Mouse (Mus musculus) midbrain, embryonic 16.5 days (tissue): ENCODE results near the gene Adam30. TPM values are rescaled to one million over a fixed set of nuclear protein-coding genes. Genes with fewer than 3 reads are reported as not detected.
"Not testable (repeated sequence)": the region's sequence is repeated elsewhere in the genome, so short reads cannot be mapped to it uniquely, and the experiment has no call there.

Source experiments
- ATAC-seq: fragments of 200-750 bp; cut with Nextera tagmentation; 2 replicates; pipeline ENCODE4 v1.8.0; 2017; ENCODE audit warnings: moderate TSS enrichment
- H3K27ac ChIP-seq: fragments of 300-500 bp; sonication (generic); 2 replicates; pipeline ENCODE4 v1.5.1; 2014; ENCODE audit warnings: mild to moderate bottlenecking, low read length, mixed read lengths
- H3K27me3 ChIP-seq: fragments of 300-500 bp; sonication (generic); 2 replicates; pipeline ENCODE4 v1.6.1; 2014; ENCODE audit warnings: low read depth, low read length, mixed read lengths; ENCODE audit not compliant: control insufficient read depth, insufficient read depth
- H3K36me3 ChIP-seq: fragments of 300-500 bp; sonication (generic); 2 replicates; pipeline ENCODE4 v1.6.1; 2014; ENCODE audit warnings: mild to moderate bottlenecking, low read length, moderate library complexity, mixed read lengths; ENCODE audit not compliant: control insufficient read depth, insufficient read depth
- H3K4me1 ChIP-seq: fragments of 300-500 bp; sonication (generic); 2 replicates; pipeline ENCODE4 v1.6.1; 2014; ENCODE audit warnings: mild to moderate bottlenecking, low read length, mixed read lengths; ENCODE audit not compliant: control insufficient read depth, insufficient read depth
- H3K4me2 ChIP-seq: fragments of 300-500 bp; sonication (generic); 2 replicates; pipeline ENCODE4 v1.6.1; 2014; ENCODE audit warnings: mild to moderate bottlenecking, low read length, mixed read lengths
- H3K4me3 ChIP-seq: fragments of 300-500 bp; sonication (generic); 2 replicates; pipeline ENCODE4 v1.5.1; 2014; ENCODE audit warnings: low read depth, mild to moderate bottlenecking, low read length, moderate library complexity, mixed read lengths
- H3K9ac ChIP-seq: fragments of 300-500 bp; sonication (generic); 2 replicates; pipeline ENCODE4 v1.6.1; 2014; ENCODE audit warnings: low read depth, low read length, mixed read lengths
- H3K9me3 ChIP-seq: fragments of 300-500 bp; sonication (generic); replicated peaks from 2 replicates; pipeline ENCODE4 v1.6.1; 2014; ENCODE audit warnings: mild to moderate bottlenecking, low read length, mixed read lengths; ENCODE audit not compliant: control insufficient read depth, poor library complexity, severe bottlenecking
- WGBS: fragments of 180-500 bp; shearing (Covaris S2); extraction: QIAGEN DNeasy Blood & Tissue Kit; methylation state at CpG from one replicate; pipeline ENCODE4 v1.1.7; 2014; 5-methylcytosine and 5-hydroxymethylcytosine counted together
- polyA plus RNA-seq: library from polyadenylated mRNA; unstranded; fragments of >200 nt; fragmentation: Nextera tagmentation; extraction: Ambion mirVana; gene quantifications from 2 replicates; pipeline ENCODE4 v1.2.1, GENCODE M21; 2015

The Adam30 gene
- not detected in 2 replicates for polyA plus RNA-seq

DNA sequence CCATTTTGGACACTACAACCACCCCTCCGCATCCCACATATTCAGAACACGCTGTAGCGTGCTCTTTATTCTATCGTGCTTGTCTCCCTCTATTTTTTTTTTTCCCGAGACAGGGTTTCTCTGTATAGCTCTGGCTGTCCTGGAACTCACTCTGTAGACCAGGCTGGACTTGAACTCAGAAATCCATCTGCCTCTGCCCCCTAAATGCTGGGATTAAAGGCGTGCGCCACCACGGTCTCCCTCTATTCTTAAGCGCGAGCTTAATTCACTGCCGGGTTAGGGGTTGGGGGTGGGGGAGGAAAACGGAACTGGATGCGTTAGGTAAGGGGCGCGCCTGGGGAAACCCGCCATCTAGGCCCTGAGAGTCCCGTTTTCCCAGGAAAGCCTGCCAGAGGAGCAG lies at the start of gene Adam30:
Gene Adam30, plus strand, starts transcription at position 301 of the 400 bp plus-strand sequence.
- WGBS = 89% methylated on average over 17 of the region's 17 CpGs
- H3K9ac ChIP-seq = no peak within 1 kb of the TSS

DNA sequence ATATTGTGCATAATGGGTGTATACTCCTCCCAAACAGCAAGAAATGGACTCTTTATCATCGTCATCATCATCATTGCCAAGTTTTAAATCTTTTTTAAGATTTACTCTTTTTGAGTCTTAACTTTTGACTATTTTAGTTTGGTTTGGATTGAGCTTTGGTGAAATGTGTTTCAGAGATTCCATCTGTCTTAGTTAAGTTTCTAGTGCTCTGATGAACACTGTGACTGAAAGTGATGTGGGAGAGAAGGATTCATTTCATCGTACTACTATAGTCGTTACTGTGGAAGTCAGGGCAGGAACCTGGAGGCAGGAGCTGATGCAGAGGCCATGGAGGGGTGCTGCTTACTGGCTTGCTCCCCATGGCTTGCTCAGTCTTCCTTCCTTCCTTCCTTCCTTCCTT lies 42.2 kb upstream of the Adam30 start:
- no peak for ATAC-seq
- Histone ChIP-seq H3K4me2 (no peak overlapping the region), H3K27me3 (no peaks in the 10 kb centered on the region), H3K36me3 (no peaks in the 10 kb centered on the region; the same call in 1 of the 2 replicates), H3K4me1 (no peaks in the 10 kb centered on the region), H3K9ac (no peak overlapping the region), H3K9me3 (no peaks in the 10 kb centered on the region), H3K4me3 (no peak overlapping the region), H3K27ac (no peak overlapping the region)
- 91% methylated on average over 3 of the region's 3 CpGs for WGBS

More for the DNA sequence above, at the start of gene Adam30:
- Histone ChIP-seq H3K27me3 (no peaks in the 10 kb centered on the region), H3K4me1 (no peaks in the 10 kb centered on the region), H3K9me3 (no peaks in the 10 kb centered on the region), H3K27ac (no peak within 1 kb of the TSS), H3K4me2 (no peak within 1 kb of the TSS), H3K36me3 (no peaks in the 10 kb centered on the region), H3K4me3 (no peak within 1 kb of the TSS)
- no peak for ATAC-seq

DNA sequence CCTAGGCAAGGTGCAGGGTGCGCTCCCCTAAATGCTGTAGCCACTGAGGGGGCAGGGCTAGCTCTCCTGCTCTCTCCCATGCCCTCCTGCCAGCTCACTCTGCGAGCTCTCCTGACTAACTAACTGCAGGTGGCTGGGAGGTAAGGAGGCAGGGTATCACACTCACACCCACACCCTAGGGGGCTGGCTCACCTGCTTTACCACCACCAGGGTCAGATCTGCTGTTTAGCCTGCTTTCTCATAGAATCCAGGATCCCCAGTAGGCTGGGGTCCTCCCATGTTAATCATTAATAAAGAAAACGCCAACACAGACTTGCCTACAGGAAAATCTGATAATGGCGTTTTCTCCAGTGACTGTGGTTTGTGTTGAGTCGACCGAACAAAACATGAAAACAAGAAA lies 41.1 kb upstream of the Adam30 start:
- no peak for ATAC-seq
- H3K9ac ChIP-seq = no peak overlapping the region
- WGBS = 86% methylated on average over 6 of the region's 6 CpGs
- H3K4me3 ChIP-seq = no peak overlapping the region
- no peak overlapping the region for H3K4me2 ChIP-seq
- H3K4me1 ChIP-seq = no peaks in the 10 kb centered on the region
- no peak overlapping the region for H3K27ac ChIP-seq
- H3K9me3 ChIP-seq = no peaks in the 10 kb centered on the region
- no peaks in the 10 kb centered on the region; the same call in 1 of the 2 replicates for H3K36me3 ChIP-seq
- no peaks in the 10 kb centered on the region for H3K27me3 ChIP-seq

DNA sequence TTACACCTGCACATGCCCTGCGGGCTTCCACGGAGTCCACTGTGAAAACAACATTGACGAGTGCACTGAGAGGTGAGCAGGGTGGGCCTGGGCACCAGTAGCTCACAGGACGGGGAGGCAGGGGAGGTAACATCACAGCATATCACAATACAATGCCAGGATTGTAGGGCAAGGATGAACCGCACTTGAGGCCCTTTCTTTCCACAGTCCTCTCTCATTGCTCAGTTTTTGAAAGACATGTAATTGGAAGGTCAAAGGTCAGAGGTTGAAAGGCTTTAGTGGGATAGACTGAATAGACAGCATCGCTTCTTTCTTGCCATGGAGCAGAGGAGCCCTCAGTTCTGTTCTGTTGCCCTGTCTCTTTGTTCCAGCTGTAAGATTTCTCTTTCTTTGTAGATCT lies 39.5 kb upstream of the Adam30 start:
- Histone ChIP-seq H3K4me2 (no peak overlapping the region), H3K27ac (no peak overlapping the region), H3K4me3 (no peak overlapping the region), H3K9ac (no peak overlapping the region), H3K36me3 (no peaks in the 10 kb centered on the region; the same call in 1 of the 2 replicates), H3K4me1 (no peaks in the 10 kb centered on the region), H3K9me3 (no peaks in the 10 kb centered on the region), H3K27me3 (no peaks in the 10 kb centered on the region)
- no peak for ATAC-seq
- WGBS = 27% methylated on average over 6 of the region's 6 CpGs

DNA sequence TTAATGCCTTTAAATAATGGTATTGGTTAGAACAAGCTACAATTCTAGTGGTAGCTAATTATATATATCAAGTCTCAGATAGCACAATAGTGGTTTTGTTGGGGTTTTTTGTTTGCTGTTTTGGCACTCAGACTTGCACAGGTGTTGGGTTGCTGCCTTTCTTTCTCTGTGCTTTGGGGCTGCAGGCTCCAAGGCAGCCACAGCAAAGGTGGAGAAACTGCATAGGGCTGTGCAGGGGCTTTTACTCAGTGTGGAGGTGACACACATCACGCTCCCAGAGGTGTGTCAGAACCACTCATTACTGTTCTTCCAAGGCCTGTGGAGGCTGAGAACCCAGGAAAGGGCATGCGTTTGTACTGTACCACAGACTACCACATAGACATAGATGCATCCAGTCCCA lies 32.7 kb upstream of the Adam30 start:
- H3K9me3 ChIP-seq = no peaks in the 10 kb centered on the region
- WGBS = 100% methylated on average over 2 of the region's 2 CpGs
- no peak overlapping the region for H3K4me3 ChIP-seq
- no peaks in the 10 kb centered on the region for H3K27me3 ChIP-seq
- H3K4me1 ChIP-seq = no peaks in the 10 kb centered on the region
- no peak for ATAC-seq
- no peaks in the 10 kb centered on the region for H3K36me3 ChIP-seq
- no peak overlapping the region for H3K9ac ChIP-seq
- no peak overlapping the region for H3K27ac ChIP-seq
- H3K4me2 ChIP-seq = no peak overlapping the region

DNA sequence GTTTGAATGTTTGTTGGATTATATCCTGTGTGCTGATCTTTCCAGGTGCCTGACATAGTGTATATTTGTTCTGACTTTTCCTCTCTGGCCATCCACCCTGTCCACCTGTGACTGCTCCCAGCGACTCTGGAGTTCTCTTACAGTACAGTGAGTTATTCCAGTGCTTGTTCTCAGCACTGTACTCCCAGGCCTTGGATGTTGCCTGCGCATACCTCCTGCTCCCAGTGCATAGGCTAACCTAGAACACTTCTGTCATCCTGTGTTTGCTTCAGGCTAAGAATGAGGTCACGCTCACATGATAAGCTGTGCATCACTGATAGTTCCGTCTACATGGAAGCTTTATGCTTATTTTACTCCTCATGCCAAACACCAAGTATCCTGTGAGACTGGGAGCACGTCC lies 31.7 kb upstream of the Adam30 start:
- no peaks in the 10 kb centered on the region for H3K27me3 ChIP-seq

DNA sequence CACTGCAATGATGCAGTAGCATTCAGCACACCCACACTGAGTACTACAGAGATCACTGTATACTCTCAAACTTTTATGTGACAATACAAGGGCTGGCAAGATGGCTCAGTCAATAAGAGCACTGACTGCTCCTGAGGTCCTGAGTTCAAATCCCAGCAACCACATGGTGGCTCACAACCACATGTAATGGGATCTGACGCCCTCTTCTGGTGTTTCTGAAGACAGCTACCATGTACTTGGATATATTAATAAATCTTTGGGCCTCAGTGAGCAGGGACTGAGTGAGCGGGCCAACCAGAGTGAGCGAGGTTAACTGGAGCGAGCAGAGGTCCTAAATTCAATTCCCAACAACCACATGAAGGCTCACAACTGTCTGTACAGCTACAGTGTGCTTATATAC lies 28.3 kb upstream of the Adam30 start:
- ATAC-seq, H3K9ac ChIP-seq, H3K4me3 ChIP-seq, H3K36me3 ChIP-seq, H3K4me1 ChIP-seq, H3K9me3 ChIP-seq, H3K4me2 ChIP-seq, H3K27ac ChIP-seq, H3K27me3 ChIP-seq: not testable (repeated sequence)
- WGBS = 97% methylated on average over 4 of the region's 4 CpGs

More for the DNA sequence above, 31.7 kb upstream of the Adam30 start:
- Histone ChIP-seq H3K4me1 (no peaks in the 10 kb centered on the region), H3K9ac (no peak overlapping the region), H3K4me2 (no peak overlapping the region), H3K36me3 (no peaks in the 10 kb centered on the region), H3K9me3 (no peaks in the 10 kb centered on the region), H3K27ac (no peak overlapping the region), H3K4me3 (no peak overlapping the region)
- no peak for ATAC-seq
- WGBS = 92% methylated on average over 5 of the region's 5 CpGs

DNA sequence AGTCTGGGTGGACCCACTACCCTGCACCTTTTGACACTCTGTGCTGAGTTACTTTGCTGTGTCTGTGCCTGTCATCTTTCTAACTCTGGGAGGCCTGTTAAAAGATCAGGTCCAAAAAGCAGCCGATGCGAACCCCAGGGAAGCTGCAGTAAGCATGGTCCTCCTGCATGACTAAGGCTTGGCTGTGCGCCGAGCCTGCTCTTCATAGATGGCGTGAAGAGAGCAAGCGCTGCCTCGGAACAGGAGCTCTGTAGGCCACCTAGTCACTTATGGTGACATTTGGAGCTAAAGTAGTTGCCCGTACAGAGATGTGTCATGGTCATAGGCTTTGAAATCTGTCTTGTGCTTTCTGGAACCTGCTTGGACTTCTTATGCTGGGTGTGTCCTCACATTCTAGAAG lies 27.8 kb upstream of the Adam30 start:
- Histone ChIP-seq H3K9ac (no peak overlapping the region), H3K4me1 (no peaks in the 10 kb centered on the region), H3K4me3 (no peak overlapping the region), H3K27ac (no peak overlapping the region), H3K36me3 (no peaks in the 10 kb centered on the region), H3K27me3 (no peaks in the 10 kb centered on the region), H3K9me3 (no peaks in the 10 kb centered on the region), H3K4me2 (no peak overlapping the region)
- 90% methylated on average over 8 of the region's 8 CpGs for WGBS
- no peak for ATAC-seq

DNA sequence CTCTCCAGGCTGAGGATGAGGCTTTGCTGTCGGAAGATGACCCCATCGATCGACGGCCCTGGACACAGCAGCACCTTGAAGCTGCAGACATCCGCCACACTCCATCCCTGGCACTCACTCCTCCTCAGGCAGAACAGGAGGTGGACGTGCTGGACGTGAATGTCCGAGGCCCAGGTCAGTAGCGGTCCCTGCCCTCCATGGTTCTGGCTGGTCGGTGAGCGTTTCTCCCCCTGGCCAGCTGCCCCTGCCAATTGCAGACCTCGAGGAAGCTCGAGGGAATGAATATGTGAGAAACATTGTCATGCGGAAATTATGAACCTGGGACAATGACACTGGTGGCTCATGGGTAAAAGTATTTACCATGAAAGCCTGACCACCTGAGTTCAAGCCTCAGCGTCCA lies 19.0 kb upstream of the Adam30 start:
- Histone ChIP-seq H3K4me1 (no peaks in the 10 kb centered on the region), H3K36me3 (no peaks in the 10 kb centered on the region), H3K4me3 (no peak overlapping the region), H3K9ac (no peak overlapping the region), H3K4me2 (no peak overlapping the region), H3K27me3 (no peaks in the 10 kb centered on the region), H3K27ac (no peak overlapping the region), H3K9me3 (no peaks in the 10 kb centered on the region)
- 96% methylated on average over 15 of the region's 15 CpGs for WGBS
- no peak for ATAC-seq

DNA sequence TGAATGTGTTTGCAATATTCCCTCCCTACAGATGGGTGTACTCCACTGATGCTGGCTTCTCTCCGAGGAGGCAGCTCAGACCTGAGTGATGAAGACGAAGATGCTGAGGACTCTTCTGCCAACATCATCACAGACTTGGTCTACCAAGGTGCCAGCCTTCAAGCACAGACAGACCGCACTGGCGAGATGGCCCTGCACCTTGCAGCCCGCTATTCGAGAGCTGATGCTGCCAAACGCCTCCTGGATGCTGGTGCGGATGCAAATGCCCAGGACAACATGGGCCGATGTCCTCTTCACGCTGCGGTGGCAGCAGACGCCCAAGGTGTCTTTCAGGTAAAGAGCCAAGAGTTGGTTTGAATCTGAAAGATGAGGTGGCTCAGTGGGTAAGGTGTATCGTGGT lies 17.6 kb upstream of the Adam30 start:
- no peaks in the 10 kb centered on the region for H3K9me3 ChIP-seq
- WGBS = 96% methylated on average over 13 of the region's 13 CpGs
- H3K4me3 ChIP-seq = no peak overlapping the region
- H3K27ac ChIP-seq = no peak overlapping the region
- H3K4me2 ChIP-seq = no peak overlapping the region
- no peaks in the 10 kb centered on the region for H3K36me3 ChIP-seq
- no peak overlapping the region for H3K9ac ChIP-seq
- no peak for ATAC-seq
- no peaks in the 10 kb centered on the region for H3K27me3 ChIP-seq
- no peaks in the 10 kb centered on the region for H3K4me1 ChIP-seq
